Mouse (Mus musculus) midbrain, postnatal 0 days (tissue): ENCODE data around the gene Slc2a10. TPM values are rescaled to one million over a fixed set of nuclear protein-coding genes. Genes with fewer than 3 reads are reported as not detected.

ENCODE experiments used
- ATAC-seq: fragments of 200-750 bp; cut with Nextera tagmentation; 2 replicates; pipeline ENCODE4 v1.8.0; 2017; ENCODE audit warnings: moderate number of reproducible peaks, mild to moderate bottlenecking, moderate TSS enrichment, moderate library complexity; ENCODE audit not compliant: low FRiP score
- DNase-seq: peaks from one replicate; pipeline ENCODE4 v3.0.0-alpha.2; 2015; ENCODE audit warnings: low spot score
- H3K27ac ChIP-seq: fragments of 300-500 bp; sonication (generic); 2 replicates; pipeline ENCODE4 v1.5.1; 2014; ENCODE audit warnings: low read depth, mild to moderate bottlenecking, low read length, mixed read lengths
- H3K27me3 ChIP-seq: fragments of 300-500 bp; sonication (generic); 2 replicates; pipeline ENCODE4 v1.6.1; 2014; ENCODE audit warnings: low read length, control low read depth, mixed read lengths; ENCODE audit not compliant: insufficient read depth
- H3K36me3 ChIP-seq: fragments of 300-500 bp; sonication (generic); 2 replicates; pipeline ENCODE4 v1.6.1; 2014; ENCODE audit warnings: low read length, control low read depth, mixed read lengths; ENCODE audit not compliant: insufficient read depth
- H3K4me1 ChIP-seq: fragments of 300-500 bp; sonication (generic); 2 replicates; pipeline ENCODE4 v1.6.1; 2014; ENCODE audit warnings: mild to moderate bottlenecking, control low read depth, antibody characterized with exemption, low read length, mixed read lengths; ENCODE audit not compliant: insufficient read depth
- H3K4me2 ChIP-seq: fragments of 300-500 bp; sonication (generic); 2 replicates; pipeline ENCODE4 v1.6.1; 2014; ENCODE audit warnings: low read depth, mild to moderate bottlenecking, low read length, mixed read lengths; ENCODE audit not compliant: poor library complexity, severe bottlenecking
- H3K4me3 ChIP-seq: fragments of 300-500 bp; sonication (generic); 2 replicates; pipeline ENCODE4 v1.5.1; 2014; ENCODE audit warnings: low read depth, mild to moderate bottlenecking, low read length, moderate library complexity
- H3K9ac ChIP-seq: fragments of 300-500 bp; sonication (generic); replicated peaks from 2 replicates; pipeline ENCODE4 v1.6.1; 2014; ENCODE audit warnings: mild to moderate bottlenecking, low read length, moderate library complexity, mixed read lengths; ENCODE audit not compliant: poor library complexity, severe bottlenecking
- H3K9me3 ChIP-seq: fragments of 300-500 bp; sonication (generic); 2 replicates; pipeline ENCODE4 v1.6.1; 2016; ENCODE audit warnings: low read length, control low read depth
- CTCF ChIP-seq: IDR thresholded peaks from 2 replicates; pipeline ENCODE4 v1.5.1; 2016; ENCODE audit warnings: antibody characterized with exemption, mild to moderate bottlenecking
- WGBS: fragments of 180-500 bp; shearing (Covaris S2); extraction: QIAGEN DNeasy Blood & Tissue Kit; methylation state at CpG from one replicate; pipeline ENCODE4 v1.1.7; 2014; 5-methylcytosine and 5-hydroxymethylcytosine counted together
- polyA plus RNA-seq: library from polyadenylated mRNA; unstranded; fragments of >200 nt; fragmentation: Nextera tagmentation; extraction: Ambion mirVana; gene quantifications from 2 replicates; pipeline ENCODE4 v1.2.1, GENCODE M21; 2015
- total RNA-seq: library from RNA; depleted of rRNA; stranded (reverse); fragments of >200 nt; gene quantifications from 2 replicates; pipeline ENCODE4 v1.2.3, GENCODE M21; 2014

Slc2a10 gene
- total and polyA plus RNA-seq, 2 experiments from 2014 or later = 1.9 to 2.5 TPM

- H3K4me2 ChIP-seq = no peak overlapping the region
- no peak overlapping the region for H3K4me3 ChIP-seq
- no peak for TF ChIP-seq CTCF
- H3K36me3 ChIP-seq = no peaks in the 10 kb centered on the region
- peaks cover 3% of the 10 kb centered on the region; the same call in 1 of the 2 replicates for H3K4me1 ChIP-seq
- WGBS = 77% methylated on average over 11 of the region's 11 CpGs
- H3K27me3 ChIP-seq = peaks cover 11% of the 10 kb centered on the region
- no peak overlapping the region for H3K9ac ChIP-seq
- DNase-seq = no peak
- H3K9me3 ChIP-seq = no peaks in the 10 kb centered on the region
- ATAC-seq = no peak
- no peak overlapping the region for H3K27ac ChIP-seq
Observed at GRCm38 (mm10) chr2:165471943-165472342, 31.6 kb upstream of the Slc2a10 start.

GRCm38 (mm10) chr2:165473003-165473402, 30.6 kb upstream of the Slc2a10 start, which contains the start of gene Slc13a3:
Gene Slc13a3, minus strand, starts transcription at chr2:165473230.
- Histone ChIP-seq H3K9me3 (no peaks in the 10 kb centered on the region), H3K36me3 (no peaks in the 10 kb centered on the region), H3K9ac (no peak within 1 kb of the TSS; the same call in 1 of the 2 replicates), H3K4me2 (peak within 1 kb of the TSS; percentile 49), H3K27ac (no peak within 1 kb of the TSS), H3K4me1 (peaks cover 3% of the 10 kb centered on the region; the same call in 1 of the 2 replicates), H3K27me3 (peaks cover 11% of the 10 kb centered on the region), H3K4me3 (peak within 1 kb of the TSS; percentile 18)
- DNase-seq (peak; percentile 29), ATAC-seq (no peak)
- WGBS = 1% methylated on average over 12 of the region's 35 CpGs
- TF ChIP-seq CTCF = 0 out of 2 replicates have a peak, but pooled peaks have one; percentile 7

- DNase-seq (no peak), ATAC-seq (no peak)
- no peak for TF ChIP-seq CTCF
- Histone ChIP-seq H3K27ac (no peak overlapping the region), H3K4me2 (no peak overlapping the region), H3K9me3 (no peaks in the 10 kb centered on the region), H3K36me3 (no peaks in the 10 kb centered on the region), H3K4me1 (peaks cover 3% of the 10 kb centered on the region; the same call in 1 of the 2 replicates), H3K27me3 (peaks cover 11% of the 10 kb centered on the region), H3K9ac (no peak overlapping the region), H3K4me3 (no peak overlapping the region)
- 74% methylated on average over 7 of the region's 7 CpGs for WGBS
Observed at GRCm38 (mm10) chr2:165475412-165475811, 28.2 kb upstream of the Slc2a10 start.

- WGBS = 37% methylated on average over 5 of the region's 5 CpGs
Observed at GRCm38 (mm10) chr2:165475850-165476249, 27.7 kb upstream of the Slc2a10 start.

GRCm38 (mm10) chr2:165482003-165482402, 21.6 kb upstream of the Slc2a10 start:
- ATAC-seq (no peak), DNase-seq (no peak)
- H3K4me1 ChIP-seq = no peaks in the 10 kb centered on the region
- H3K9me3 ChIP-seq = no peaks in the 10 kb centered on the region
- H3K36me3 ChIP-seq = no peaks in the 10 kb centered on the region
- H3K4me2 ChIP-seq = no peak overlapping the region
- H3K27me3 ChIP-seq = no peaks in the 10 kb centered on the region
- H3K9ac ChIP-seq = no peak overlapping the region
- H3K27ac ChIP-seq = no peak overlapping the region
- no peak overlapping the region for H3K4me3 ChIP-seq
- no peak for TF ChIP-seq CTCF
- 56% methylated on average over 8 of the region's 8 CpGs for WGBS

More at GRCm38 (mm10) chr2:165475850-165476249, 27.7 kb upstream of the Slc2a10 start:
- Histone ChIP-seq H3K27me3 (peaks cover 11% of the 10 kb centered on the region), H3K27ac (no peak overlapping the region), H3K4me3 (no peak overlapping the region), H3K4me1 (peaks cover 3% of the 10 kb centered on the region; the same call in 1 of the 2 replicates), H3K9me3 (no peaks in the 10 kb centered on the region), H3K4me2 (no peak overlapping the region), H3K9ac (no peak overlapping the region), H3K36me3 (no peaks in the 10 kb centered on the region)
- DNase-seq = no peak
- no peak for ATAC-seq
- TF ChIP-seq CTCF = no peak

GRCm38 (mm10) chr2:165484152-165484551, 19.4 kb upstream of the Slc2a10 start:
- H3K9me3 ChIP-seq = no peaks in the 10 kb centered on the region
- H3K4me2 ChIP-seq = no peak overlapping the region
- H3K9ac ChIP-seq = no peak overlapping the region
- H3K36me3 ChIP-seq = peaks cover 5% of the 10 kb centered on the region; the same call in 1 of the 2 replicates
- no peak for DNase-seq
- WGBS = 59% methylated on average over 6 of the region's 6 CpGs
- H3K27ac ChIP-seq = no peak overlapping the region
- H3K4me1 ChIP-seq = no peaks in the 10 kb centered on the region
- H3K4me3 ChIP-seq = no peak overlapping the region
- H3K27me3 ChIP-seq = no peaks in the 10 kb centered on the region
- no peak for TF ChIP-seq CTCF
- ATAC-seq = no peak
